Mouse (Mus musculus) kidney, embryonic 14.5 days (tissue): ENCODE measurements around the gene Ccdc87. TPM values are rescaled to one million over a fixed set of nuclear protein-coding genes. Genes with fewer than 3 reads are reported as not detected.
"Not testable (repeated sequence)": the region's sequence is repeated elsewhere in the genome, so short reads cannot be mapped to it uniquely, and the experiment has no call there.

Experiments
- ATAC-seq: fragments of 200-750 bp; cut with Nextera tagmentation; 2 replicates; pipeline ENCODE4 v1.8.0; 2017; ENCODE audit warnings: moderate number of reproducible peaks, mild to moderate bottlenecking, moderate TSS enrichment, moderate library complexity; ENCODE audit not compliant: low FRiP score, low TSS enrichment
- H3K27ac ChIP-seq: fragments of 300-500 bp; sonication (generic); 2 replicates; pipeline ENCODE4 v1.5.1; 2014; ENCODE audit warnings: low read depth, mild to moderate bottlenecking, low read length, moderate library complexity, mixed read lengths
- H3K27me3 ChIP-seq: fragments of 300-500 bp; sonication (generic); 2 replicates; pipeline ENCODE4 v1.6.1; 2014; ENCODE audit warnings: mild to moderate bottlenecking, low read length; ENCODE audit not compliant: control insufficient read depth, insufficient read depth
- H3K36me3 ChIP-seq: fragments of 300-500 bp; sonication (generic); 2 replicates; pipeline ENCODE4 v1.6.1; 2014; ENCODE audit warnings: low read length, mixed read lengths; ENCODE audit not compliant: control insufficient read depth, insufficient read depth
- H3K4me1 ChIP-seq: fragments of 300-500 bp; sonication (generic); 2 replicates; pipeline ENCODE4 v1.6.1; 2014; ENCODE audit warnings: low read length, mixed read lengths; ENCODE audit not compliant: control insufficient read depth, insufficient read depth
- H3K4me2 ChIP-seq: fragments of 300-500 bp; sonication (generic); replicated peaks from 2 replicates; pipeline ENCODE4 v1.6.1; 2014; ENCODE audit warnings: low read depth, mild to moderate bottlenecking, low read length
- H3K4me3 ChIP-seq: fragments of 300-500 bp; sonication (generic); 2 replicates; pipeline ENCODE4 v1.5.1; 2014; ENCODE audit warnings: mild to moderate bottlenecking, low read length
- H3K9ac ChIP-seq: fragments of 300-500 bp; sonication (generic); 2 replicates; pipeline ENCODE4 v1.6.1; 2014; ENCODE audit warnings: low read depth, mild to moderate bottlenecking, low read length, moderate library complexity
- H3K9me3 ChIP-seq: fragments of 300-500 bp; sonication (generic); 2 replicates; pipeline ENCODE4 v1.6.1; 2016; ENCODE audit warnings: low read length; ENCODE audit not compliant: control insufficient read depth
- whole genome bisulfite sequencing: fragments of 180-500 bp; shearing (Covaris S2); extraction: QIAGEN DNeasy Blood & Tissue Kit; methylation state at CpG from one replicate; pipeline ENCODE4 v1.1.7; 2014; 5-methylcytosine and 5-hydroxymethylcytosine counted together
- polyA plus RNA-seq: library from polyadenylated mRNA; unstranded; fragments of >200 nt; fragmentation: Nextera tagmentation; extraction: Ambion mirVana; gene quantifications from 2 replicates; pipeline ENCODE4 v1.2.1, GENCODE M21; 2014

The Ccdc87 gene
- polyA plus RNA-seq, 1 experiment from 2014 or later: not detected

GRCm38 (mm10) chr19:4849800-4850199, 10.6 kb downstream of the Ccdc87 start:
- WGBS: 48% methylated on average over 4 of the region's 4 CpGs
- Histone ChIP-seq H3K4me2 (no peak overlapping the region), H3K27ac (no peak overlapping the region), H3K9ac (no peak overlapping the region), H3K36me3 (no peaks in the 10 kb centered on the region), H3K4me1 (peaks cover 3% of the 10 kb centered on the region; the same call in 1 of the 2 replicates), H3K9me3 (no peaks in the 10 kb centered on the region), H3K4me3 (no peak overlapping the region), H3K27me3 (no peaks in the 10 kb centered on the region)
- ATAC-seq: no peak

GRCm38 (mm10) chr19:4850281-4850680, 11.1 kb downstream of the Ccdc87 start:
- H3K4me1 ChIP-seq: peaks cover 3% of the 10 kb centered on the region; the same call in 1 of the 2 replicates
- H3K4me2 ChIP-seq: no peak overlapping the region
- no peaks in the 10 kb centered on the region for H3K36me3 ChIP-seq
- ATAC-seq: no peak
- no peak overlapping the region for H3K4me3 ChIP-seq
- no peaks in the 10 kb centered on the region for H3K9me3 ChIP-seq
- no peaks in the 10 kb centered on the region for H3K27me3 ChIP-seq
- 54% methylated on average over 5 of the region's 5 CpGs for WGBS
- no peak overlapping the region for H3K9ac ChIP-seq
- H3K27ac ChIP-seq: no peak overlapping the region

- peak; percentile 92 for ATAC-seq
- Histone ChIP-seq H3K27me3 (no peaks in the 10 kb centered on the region), H3K4me1 (peaks cover 3% of the 10 kb centered on the region; the same call in 1 of the 2 replicates), H3K9me3 (no peaks in the 10 kb centered on the region), H3K4me2 (peak within 1 kb of the TSS; percentile 82), H3K36me3 (no peaks in the 10 kb centered on the region), H3K27ac (no peak within 1 kb of the TSS), H3K9ac (peak within 1 kb of the TSS; percentile 71), H3K4me3 (peak within 1 kb of the TSS; percentile 51)
- WGBS: 3% methylated on average over 45 of the region's 45 CpGs
Observed at GRCm38 (mm10) chr19:4854552-4855469, 15.6 kb downstream of the Ccdc87 start, which contains the start of gene Ctsf. Gene Ctsf (plus strand): TSS chr19:4855130.

- H3K27me3 ChIP-seq: no peaks in the 10 kb centered on the region
- ATAC-seq: peak; percentile 71
- peak overlapping the region; percentile 51 for H3K4me3 ChIP-seq
- no peaks in the 10 kb centered on the region for H3K9me3 ChIP-seq
- H3K4me2 ChIP-seq: peak overlapping the region; percentile 82
- peaks cover 3% of the 10 kb centered on the region; the same call in 1 of the 2 replicates for H3K4me1 ChIP-seq
- H3K9ac ChIP-seq: peak overlapping the region; percentile 71
- 3% methylated on average over 14 of the region's 14 CpGs for WGBS
- no peaks in the 10 kb centered on the region for H3K36me3 ChIP-seq
- H3K27ac ChIP-seq: no peak overlapping the region
Observed at GRCm38 (mm10) chr19:4855470-4855820, 16.3 kb downstream of the Ccdc87 start.

- Histone ChIP-seq H3K9me3 (no peaks in the 10 kb centered on the region), H3K27ac (no peak overlapping the region), H3K9ac (no peak overlapping the region), H3K4me1 (peaks cover 3% of the 10 kb centered on the region; the same call in 1 of the 2 replicates), H3K36me3 (no peaks in the 10 kb centered on the region), H3K4me2 (peak overlapping the region; percentile 82; the same call in 1 of the 2 replicates), H3K27me3 (no peaks in the 10 kb centered on the region), H3K4me3 (peak overlapping the region; percentile 51; the same call in 1 of the 2 replicates)
- WGBS: 77% methylated on average over 4 of the region's 4 CpGs
- ATAC-seq: no peak
Observed at GRCm38 (mm10) chr19:4855951-4856350, 16.8 kb downstream of the Ccdc87 start.

GRCm38 (mm10) chr19:4859081-4859480, 19.9 kb downstream of the Ccdc87 start:
- Histone ChIP-seq H3K27me3 (no peaks in the 10 kb centered on the region), H3K36me3 (no peaks in the 10 kb centered on the region), H3K27ac (no peak overlapping the region), H3K4me2 (no peak overlapping the region), H3K4me1 (peaks cover 3% of the 10 kb centered on the region; the same call in 1 of the 2 replicates), H3K4me3 (no peak overlapping the region), H3K9me3 (no peaks in the 10 kb centered on the region), H3K9ac (no peak overlapping the region)
- WGBS: 65% methylated on average over 6 of the region's 6 CpGs
- ATAC-seq: no peak

- H3K27ac ChIP-seq: no peak overlapping the region
- ATAC-seq: no peak
- H3K9me3 ChIP-seq: no peaks in the 10 kb centered on the region
- 0 out of 2 replicates have a peak, but pooled peaks cover 5% of the 10 kb centered on the region for H3K4me1 ChIP-seq
- peaks cover 3% of the 10 kb centered on the region; the same call in 1 of the 2 replicates for H3K27me3 ChIP-seq
- 73% methylated on average over 6 of the region's 6 CpGs for WGBS
- no peak overlapping the region for H3K4me2 ChIP-seq
- no peak overlapping the region for H3K9ac ChIP-seq
- H3K4me3 ChIP-seq: no peak overlapping the region
- no peaks in the 10 kb centered on the region for H3K36me3 ChIP-seq
Observed at GRCm38 (mm10) chr19:4863048-4863447, 23.9 kb downstream of the Ccdc87 start.

- H3K9me3 ChIP-seq: no peaks in the 10 kb centered on the region
- H3K4me3 ChIP-seq: no peak overlapping the region; the same call in 1 of the 2 replicates
- 0 out of 2 replicates have a peak, but pooled peaks cover 5% of the 10 kb centered on the region for H3K4me1 ChIP-seq
- H3K27me3 ChIP-seq: peaks cover 3% of the 10 kb centered on the region; the same call in 1 of the 2 replicates
- ATAC-seq: 0 out of 2 replicates have a peak, but pooled peaks have one; percentile 61
- H3K36me3 ChIP-seq: no peaks in the 10 kb centered on the region
- 6% methylated on average over 17 of the region's 17 CpGs for WGBS
- H3K9ac ChIP-seq: peak overlapping the region; percentile 31; the same call in 1 of the 2 replicates
- peak overlapping the region; percentile 15; the same call in 1 of the 2 replicates for H3K4me2 ChIP-seq
- no peak overlapping the region for H3K27ac ChIP-seq
Observed at GRCm38 (mm10) chr19:4865147-4865546, 26.0 kb downstream of the Ccdc87 start.

- WGBS: 84% methylated on average over 1 of the region's 1 CpGs
- H3K9ac ChIP-seq, H3K4me2 ChIP-seq, H3K4me3 ChIP-seq, ATAC-seq, H3K27ac ChIP-seq, H3K9me3 ChIP-seq, H3K27me3 ChIP-seq, H3K36me3 ChIP-seq: not testable (repeated sequence)
- H3K4me1 ChIP-seq: peaks cover 20% of the 10 kb centered on the region
Observed at GRCm38 (mm10) chr19:4874613-4875012, 35.4 kb downstream of the Ccdc87 start.
